Mouse (Mus musculus) liver, embryonic 13.5 days (tissue): ENCODE results near the gene Mllt6. TPM values are rescaled to one million over a fixed set of nuclear protein-coding genes. Genes with fewer than 3 reads are reported as not detected.

Experiments
- ATAC-seq: fragments of 200-750 bp; cut with Nextera tagmentation; 2 replicates; pipeline ENCODE4 v1.8.0; 2017; ENCODE audit warnings: low read depth, mild to moderate bottlenecking, moderate number of reproducible peaks, moderate library complexity
- DNase-seq: peaks from one replicate; pipeline ENCODE4 v3.0.0; 2022
- H3K27ac ChIP-seq: fragments of 300-500 bp; sonication (generic); 2 replicates; pipeline ENCODE4 v1.5.1; 2015; ENCODE audit warnings: moderate library complexity, mild to moderate bottlenecking, inconsistent platforms
- H3K27me3 ChIP-seq: fragments of 300-500 bp; sonication (generic); 2 replicates; pipeline ENCODE4 v1.6.1; 2015; ENCODE audit warnings: mild to moderate bottlenecking, inconsistent platforms
- H3K36me3 ChIP-seq: fragments of 300-500 bp; sonication (generic); 2 replicates; pipeline ENCODE4 v1.6.1; 2015; ENCODE audit warnings: mild to moderate bottlenecking, inconsistent platforms
- H3K4me1 ChIP-seq: fragments of 300-500 bp; sonication (generic); replicated peaks from 2 replicates; pipeline ENCODE4 v1.6.1; 2015; ENCODE audit warnings: inconsistent platforms
- H3K4me2 ChIP-seq: fragments of 300-500 bp; sonication (generic); 2 replicates; pipeline ENCODE4 v1.6.1; 2015; ENCODE audit warnings: inconsistent platforms, mild to moderate bottlenecking, moderate library complexity
- H3K4me3 ChIP-seq: fragments of 300-500 bp; sonication (generic); replicated peaks from 2 replicates; pipeline ENCODE4 v1.5.1; 2015; ENCODE audit warnings: mild to moderate bottlenecking, inconsistent platforms
- H3K9ac ChIP-seq: fragments of 300-500 bp; sonication (generic); 2 replicates; pipeline ENCODE4 v1.6.1; 2015; ENCODE audit warnings: mild to moderate bottlenecking, inconsistent platforms
- H3K9me3 ChIP-seq: fragments of 300-500 bp; sonication (generic); replicated peaks from 2 replicates; pipeline ENCODE4 v1.6.1; 2016; ENCODE audit warnings: inconsistent platforms
- WGBS: fragments of 180-500 bp; shearing (Covaris S2); methylation state at CpG from one replicate; pipeline ENCODE4 v1.1.7; 2015; ENCODE audit not compliant: insufficient replicate concordance; 5-methylcytosine and 5-hydroxymethylcytosine counted together
- polyA plus RNA-seq: library from polyadenylated mRNA; unstranded; fragments of >200 nt; fragmentation: Nextera tagmentation; extraction: Ambion mirVana; gene quantifications from 2 replicates; pipeline ENCODE4 v1.2.1, GENCODE M21; 2015

Gene Mllt6
- polyA plus RNA-seq, 1 experiment from 2014 or later: 0.17 TPM

DNA sequence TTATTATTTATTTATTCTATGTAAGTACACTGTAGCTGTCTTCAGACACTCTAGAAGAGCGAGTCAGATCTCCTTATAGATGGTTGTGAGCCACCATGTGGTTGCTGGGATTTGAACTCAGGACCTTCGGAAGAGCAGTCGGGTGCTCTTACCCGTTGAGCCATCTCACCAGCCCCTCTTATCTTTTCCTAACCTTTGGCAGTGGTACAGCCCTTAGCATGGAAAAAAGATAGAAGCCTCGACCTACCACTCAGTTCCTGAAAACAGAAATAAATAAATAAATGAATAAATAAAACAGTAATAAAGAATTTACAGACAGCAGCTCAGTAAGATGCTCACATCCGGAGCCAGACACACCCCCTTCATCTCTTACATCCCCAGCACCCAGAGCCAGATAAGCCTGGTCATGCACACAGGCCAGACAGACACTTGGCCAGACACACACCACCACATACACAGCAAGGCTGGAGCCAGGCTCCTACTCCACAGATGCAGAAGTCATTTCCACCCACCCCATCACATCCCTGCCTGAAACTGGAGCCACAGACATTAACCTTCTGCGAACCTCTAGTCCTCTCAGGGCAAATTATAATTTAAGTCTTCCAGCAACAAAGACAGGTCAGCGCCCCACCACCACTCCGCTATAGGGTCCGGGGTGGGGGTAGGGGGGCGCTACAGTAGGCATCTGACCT, 34.1 kb downstream of the Mllt6 start:
- H3K36me3 ChIP-seq: no peaks in the 10 kb centered on the region
- WGBS: 64% methylated on average over 11 of the region's 11 CpGs
- no peak overlapping the region for H3K27ac ChIP-seq
- H3K4me1 ChIP-seq: peaks cover 67% of the 10 kb centered on the region
- peaks cover 53% of the 10 kb centered on the region for H3K27me3 ChIP-seq
- no peak for DNase-seq
- H3K9me3 ChIP-seq: no peaks in the 10 kb centered on the region
- H3K4me3 ChIP-seq: peak overlapping the region; percentile 66
- peak overlapping the region; percentile 85 for H3K4me2 ChIP-seq
- no peak overlapping the region for H3K9ac ChIP-seq
- no peak for ATAC-seq

DNA sequence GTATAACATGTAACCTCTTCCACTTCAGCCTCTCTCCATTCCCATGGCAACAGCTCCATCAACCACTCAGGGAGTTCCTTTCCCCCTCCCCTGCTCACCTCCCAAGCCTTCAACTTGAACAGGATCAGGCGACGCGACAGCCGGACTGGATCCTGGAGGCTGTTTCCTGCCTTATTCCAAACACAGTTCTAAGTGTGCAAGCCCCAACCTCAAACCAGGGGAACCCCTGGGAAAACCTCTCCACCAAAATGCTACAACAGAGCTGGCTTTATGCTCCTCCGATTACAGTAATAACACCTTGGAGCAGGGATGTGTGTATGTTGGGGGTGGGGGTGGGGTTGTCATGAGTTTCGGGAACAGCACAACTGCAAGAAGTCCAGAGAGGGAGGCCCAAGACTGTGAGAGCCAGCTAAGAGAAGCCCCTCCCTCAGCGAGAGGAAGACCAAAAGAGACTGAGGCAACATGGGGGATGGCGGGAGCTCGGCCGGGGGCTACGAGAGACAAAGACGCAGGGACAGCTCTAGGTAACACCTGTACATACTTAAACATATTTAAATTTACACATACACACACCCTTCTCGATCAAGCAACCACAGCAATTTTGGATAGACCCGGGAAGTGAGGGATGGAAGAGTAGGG, 34.8 kb downstream of the Mllt6 start:
- peak overlapping the region; percentile 68 for H3K9ac ChIP-seq
- no peaks in the 10 kb centered on the region for H3K36me3 ChIP-seq
- H3K27me3 ChIP-seq: peaks cover 55% of the 10 kb centered on the region
- peak overlapping the region; percentile 66 for H3K4me3 ChIP-seq
- DNase-seq: no peak
- no peak for ATAC-seq
- H3K27ac ChIP-seq: no peak overlapping the region
- H3K4me1 ChIP-seq: peaks cover 67% of the 10 kb centered on the region
- H3K9me3 ChIP-seq: no peaks in the 10 kb centered on the region
- peak overlapping the region; percentile 85 for H3K4me2 ChIP-seq
- 29% methylated on average over 14 of the region's 14 CpGs for WGBS

- Histone ChIP-seq H3K36me3 (no peaks in the 10 kb centered on the region), H3K9ac (peak overlapping the region; percentile 68), H3K4me1 (peaks cover 69% of the 10 kb centered on the region), H3K27me3 (peaks cover 55% of the 10 kb centered on the region), H3K27ac (peak overlapping the region; percentile 53), H3K4me3 (peak overlapping the region; percentile 66), H3K4me2 (peak overlapping the region; percentile 85), H3K9me3 (no peaks in the 10 kb centered on the region)
- no peak for ATAC-seq
- DNase-seq: no peak
- under 1% methylated on average over 61 of the region's 63 CpGs for WGBS
Observed at GRCm38 (mm10) chr11:97698741-97699611, 35.8 kb downstream of the Mllt6 start.

DNA sequence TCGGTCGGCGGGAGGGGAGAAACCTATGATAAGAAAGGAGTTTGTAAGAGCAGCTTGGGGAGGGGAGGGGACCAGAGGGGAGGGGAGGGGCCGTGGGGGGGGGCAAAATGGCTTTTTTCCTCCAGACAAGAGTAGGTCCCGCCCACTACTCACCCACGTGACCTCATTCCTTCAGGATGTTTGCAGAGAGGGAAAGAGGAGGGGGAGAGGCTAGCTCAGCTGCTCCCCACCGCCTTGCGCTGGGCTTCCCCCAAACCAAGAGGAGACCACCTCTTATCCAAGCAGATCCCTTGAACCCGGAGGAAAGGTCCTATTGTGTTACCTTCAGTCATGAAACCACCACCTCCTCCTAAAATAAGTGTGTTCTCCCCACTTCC, 36.4 kb downstream of the Mllt6 start:
- DNase-seq (no peak), ATAC-seq (no peak)
- Histone ChIP-seq H3K9me3 (no peaks in the 10 kb centered on the region), H3K36me3 (0 out of 2 replicates have a peak, but pooled peaks cover under 1% of the 10 kb centered on the region), H3K9ac (peak overlapping the region; percentile 46), H3K27me3 (peaks cover 55% of the 10 kb centered on the region), H3K27ac (peak overlapping the region; percentile 65), H3K4me2 (peak overlapping the region; percentile 85), H3K4me3 (peak overlapping the region; percentile 66), H3K4me1 (peaks cover 72% of the 10 kb centered on the region)
- 0% methylated on average over 9 of the region's 9 CpGs for WGBS

- Histone ChIP-seq H3K27ac (peak within 1 kb of the TSS; percentile 65), H3K9me3 (no peaks in the 10 kb centered on the region), H3K4me3 (peak within 1 kb of the TSS; percentile 66), H3K36me3 (0 out of 2 replicates have a peak, but pooled peaks cover 5% of the 10 kb centered on the region), H3K4me1 (peaks cover 73% of the 10 kb centered on the region), H3K27me3 (peaks cover 55% of the 10 kb centered on the region), H3K9ac (peak within 1 kb of the TSS; percentile 68), H3K4me2 (peak within 1 kb of the TSS; percentile 85)
- under 1% methylated on average over 85 of the region's 85 CpGs for WGBS
- DNase-seq: no peak
- ATAC-seq: no peak
Observed at GRCm38 (mm10) chr11:97700003-97700745, 37.0 kb downstream of the Mllt6 start, which contains the start of gene Pcgf2. Gene Pcgf2 (minus strand): TSS chr11:97700497.

GRCm38 (mm10) chr11:97700746-97701580, 37.7 kb downstream of the Mllt6 start:
- Histone ChIP-seq H3K27ac (peak overlapping the region; percentile 65; the same call in 1 of the 2 replicates), H3K4me3 (peak overlapping the region; percentile 66), H3K27me3 (peaks cover 55% of the 10 kb centered on the region), H3K9ac (peak overlapping the region; percentile 46), H3K4me2 (peak overlapping the region; percentile 85), H3K4me1 (peaks cover 72% of the 10 kb centered on the region), H3K36me3 (peaks cover 12% of the 10 kb centered on the region; the same call in 1 of the 2 replicates), H3K9me3 (no peaks in the 10 kb centered on the region)
- ATAC-seq: no peak
- no peak for DNase-seq
- 17% methylated on average over 30 of the region's 30 CpGs for WGBS

DNA sequence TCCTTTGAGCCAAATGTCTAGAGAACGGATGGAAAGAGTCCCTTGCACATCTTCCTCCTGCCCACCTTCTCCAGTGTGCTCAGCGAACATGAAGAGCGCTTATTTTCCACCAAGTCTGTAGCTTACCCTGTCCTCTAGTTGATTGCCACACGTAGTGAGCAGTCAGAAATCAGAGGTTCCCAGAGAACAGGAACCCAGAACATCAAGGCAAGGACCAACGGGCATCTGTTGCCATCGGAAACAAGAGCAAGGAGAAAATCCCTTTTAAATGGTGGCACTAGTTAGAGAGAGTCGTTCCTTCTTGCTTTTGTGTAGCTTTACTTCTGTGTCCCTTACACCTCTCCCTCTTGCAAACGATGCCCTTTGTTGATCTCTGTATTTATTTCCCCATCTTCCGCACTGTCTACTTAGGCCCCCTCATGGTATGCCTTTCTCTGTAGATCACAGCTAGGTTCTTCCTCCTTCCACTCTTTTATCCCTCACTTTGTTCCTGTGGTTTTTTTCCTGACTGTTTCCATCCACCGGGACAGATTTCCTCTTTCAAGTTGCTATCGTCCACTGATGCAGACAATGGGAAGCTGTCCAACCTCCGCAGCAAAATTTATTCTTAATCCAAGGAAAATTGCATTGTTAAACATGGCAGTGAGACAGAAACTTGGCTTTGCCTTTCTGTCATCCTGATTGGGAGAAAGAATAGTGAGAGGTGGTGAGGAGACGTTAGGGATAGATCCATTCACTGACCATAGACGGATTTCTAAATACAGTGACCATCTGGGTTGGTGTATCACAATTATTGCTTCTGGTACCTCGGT, 38.6 kb downstream of the Mllt6 start:
- peak overlapping the region; percentile 85 for H3K4me2 ChIP-seq
- H3K27ac ChIP-seq: no peak overlapping the region
- WGBS: 37% methylated on average over 15 of the region's 15 CpGs
- H3K4me1 ChIP-seq: peaks cover 71% of the 10 kb centered on the region
- DNase-seq: no peak
- H3K27me3 ChIP-seq: peaks cover 55% of the 10 kb centered on the region
- no peak for ATAC-seq
- H3K9ac ChIP-seq: no peak overlapping the region
- no peaks in the 10 kb centered on the region for H3K9me3 ChIP-seq
- peak overlapping the region; percentile 77 for H3K4me3 ChIP-seq
- peaks cover 20% of the 10 kb centered on the region for H3K36me3 ChIP-seq

GRCm38 (mm10) chr11:97702393-97702745, 39.2 kb downstream of the Mllt6 start:
- Histone ChIP-seq H3K36me3 (peaks cover 26% of the 10 kb centered on the region), H3K9me3 (no peaks in the 10 kb centered on the region), H3K4me1 (peaks cover 71% of the 10 kb centered on the region), H3K9ac (peak overlapping the region; percentile 75), H3K27me3 (peaks cover 51% of the 10 kb centered on the region), H3K27ac (peak overlapping the region; percentile 65; the same call in 1 of the 2 replicates), H3K4me3 (peak overlapping the region; percentile 77), H3K4me2 (peak overlapping the region; percentile 85)
- under 1% methylated on average over 24 of the region's 24 CpGs for WGBS
- 0 out of 2 replicates have a peak, but pooled peaks have one; percentile 0 for ATAC-seq
- DNase-seq: peak; percentile 75

GRCm38 (mm10) chr11:97703039-97703826, 40.0 kb downstream of the Mllt6 start, which contains the start of gene Psmb3:
Gene Psmb3 (plus strand): TSS chr11:97703399.
- Histone ChIP-seq H3K4me2 (peak within 1 kb of the TSS; percentile 85), H3K27ac (peak within 1 kb of the TSS; percentile 71), H3K27me3 (peaks cover 43% of the 10 kb centered on the region), H3K9ac (peak within 1 kb of the TSS; percentile 80), H3K36me3 (peaks cover 34% of the 10 kb centered on the region), H3K4me3 (peak within 1 kb of the TSS; percentile 77), H3K9me3 (no peaks in the 10 kb centered on the region), H3K4me1 (peaks cover 62% of the 10 kb centered on the region)
- DNase-seq (peak; percentile 99), ATAC-seq (peak; percentile 92)
- WGBS: under 1% methylated on average over 35 of the region's 35 CpGs
